Comparison of ENCODE assay signal across 17 mouse cellular contexts in the genomic region with DNA sequence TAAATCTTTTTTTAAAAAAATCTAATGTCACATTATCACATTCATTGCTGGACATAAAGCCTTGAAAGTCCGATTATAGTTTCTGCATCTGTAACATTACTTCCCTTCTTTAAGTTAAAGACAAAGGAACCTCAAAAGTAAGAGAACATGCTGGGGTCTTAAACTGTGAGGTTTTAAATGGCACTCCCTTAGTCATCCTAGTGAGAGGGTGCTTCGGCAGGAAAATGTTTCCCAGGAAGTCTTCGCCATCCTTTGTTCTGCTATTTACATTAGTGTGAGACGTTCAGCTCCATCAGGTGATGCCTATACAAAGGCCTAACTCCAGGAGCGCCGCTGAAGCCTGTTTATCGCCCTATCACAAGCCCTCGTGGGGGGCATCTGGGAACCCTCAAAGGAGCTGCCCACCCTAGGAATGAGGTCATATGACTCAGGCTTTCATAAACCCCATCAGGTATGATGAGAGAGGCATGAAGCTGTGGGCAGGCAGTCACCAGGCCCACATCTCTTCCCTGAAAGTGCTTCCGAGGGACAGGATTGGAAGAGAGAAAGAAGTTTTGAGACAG. TPM values are rescaled to one million over a fixed set of nuclear protein-coding genes. Genes with fewer than 3 reads are reported as not detected.
DNase-seq lines count a peak whose midpoint lies in the region; ATAC-seq lines count a peak whose summit lies in the region.
"Had no signal": no experiment of that assay in that cellular context is flagged by ENCODE, and none has a peak within 500 bp of the region (broad histone marks: within the 10 kb centered on the region; RNA-seq: fewer than 3 reads in every experiment).

No protein-coding gene starts in this region.

- H3K4me2 ChIP-seq in forebrain, embryonic 11.5 days (ENCODE audit: low read depth, low read length, severe bottlenecking), result no peak overlapping the region
- H3K4me2 ChIP-seq in forebrain, embryonic 12.5 days, result no peak overlapping the region
- H3K4me2 ChIP-seq in midbrain, embryonic 13.5 days (replicated peaks), result no peak overlapping the region
- H3K4me2 ChIP-seq in embryonic facial prominence, embryonic 12.5 days (replicated peaks), result peak overlapping the region; percentile 59; the same call in 1 of the 2 replicates
- H3K4me2 ChIP-seq in kidney, embryonic 16.5 days (replicated peaks; ENCODE audit: low read depth, low read length), result no peak overlapping the region

- no peaks in the 10 kb centered on the region for H3K27me3 ChIP-seq in forebrain, embryonic 11.5 days (ENCODE audit: control insufficient read depth, insufficient read depth, low read length)
- 0 out of 2 replicates have a peak, but pooled peaks cover 4% of the 10 kb centered on the region for H3K27me3 ChIP-seq in forebrain, embryonic 12.5 days
- H3K27me3 ChIP-seq in midbrain, embryonic 10.5 days (ENCODE audit: low read depth, poor library complexity, severe bottlenecking), result no peaks in the 10 kb centered on the region; the same call in 1 of the 2 replicates
- H3K27me3 ChIP-seq in midbrain, embryonic 13.5 days, result peaks cover 42% of the 10 kb centered on the region
- H3K27me3 ChIP-seq in embryonic facial prominence, embryonic 12.5 days, result no peaks in the 10 kb centered on the region
- no peaks in the 10 kb centered on the region for H3K27me3 ChIP-seq in limb, embryonic 10.5 days (ENCODE audit: low read depth, poor library complexity, severe bottlenecking)
- no peaks in the 10 kb centered on the region for H3K27me3 ChIP-seq in kidney, embryonic 16.5 days (ENCODE audit: insufficient read depth, low read length)

- H3K27ac ChIP-seq in forebrain, embryonic 11.5 days (ENCODE audit: low read depth, low read length), result no peak overlapping the region
- H3K27ac ChIP-seq in forebrain, embryonic 12.5 days, result no peak overlapping the region
- H3K27ac ChIP-seq in midbrain, embryonic 10.5 days (replicated peaks), result peak overlapping the region; percentile 71
- H3K27ac ChIP-seq in midbrain, embryonic 13.5 days, result no peak overlapping the region
- no peak overlapping the region for H3K27ac ChIP-seq in embryonic facial prominence, embryonic 12.5 days
- peak overlapping the region; percentile 97; the same call in 1 of the 2 replicates for H3K27ac ChIP-seq in limb, embryonic 10.5 days
- no peak overlapping the region for H3K27ac ChIP-seq in kidney, embryonic 16.5 days (ENCODE audit: low read length)
- H3K27ac ChIP-seq: hindbrain, embryonic 15.5 days; macrophage had no signal

- H3K9ac ChIP-seq in forebrain, embryonic 11.5 days (ENCODE audit: low read length), result no peak overlapping the region
- H3K9ac ChIP-seq in forebrain, embryonic 12.5 days, result no peak overlapping the region
- H3K9ac ChIP-seq in midbrain, embryonic 13.5 days (replicated peaks), result no peak overlapping the region
- no peak overlapping the region for H3K9ac ChIP-seq in embryonic facial prominence, embryonic 12.5 days
- H3K9ac ChIP-seq in kidney, embryonic 16.5 days (replicated peaks; ENCODE audit: low read length), result no peak overlapping the region
- H3K9ac ChIP-seq: hindbrain, embryonic 15.5 days; liver, postnatal 0 days had no signal

- no peaks in the 10 kb centered on the region for H3K9me3 ChIP-seq in forebrain, embryonic 11.5 days (ENCODE audit: control insufficient read depth, low read length)
- no peaks in the 10 kb centered on the region for H3K9me3 ChIP-seq in forebrain, embryonic 12.5 days
- no peaks in the 10 kb centered on the region for H3K9me3 ChIP-seq in midbrain, embryonic 10.5 days (replicated peaks)
- H3K9me3 ChIP-seq in midbrain, embryonic 13.5 days, result no peaks in the 10 kb centered on the region
- no peaks in the 10 kb centered on the region for H3K9me3 ChIP-seq in embryonic facial prominence, embryonic 12.5 days
- H3K9me3 ChIP-seq in limb, embryonic 10.5 days (replicated peaks), result no peaks in the 10 kb centered on the region
- no peaks in the 10 kb centered on the region for H3K9me3 ChIP-seq in kidney, embryonic 16.5 days (ENCODE audit: low read length)
- H3K9me3 ChIP-seq: hindbrain, embryonic 15.5 days had no signal

- 12% methylated on average over 9 of the region's 9 CpGs for WGBS in forebrain, embryonic 11.5 days
- WGBS in forebrain, embryonic 12.5 days, result 9% methylated on average over 9 of the region's 9 CpGs
- WGBS in midbrain, embryonic 10.5 days, result 13% methylated on average over 9 of the region's 9 CpGs
- WGBS in midbrain, embryonic 13.5 days, result 15% methylated on average over 9 of the region's 9 CpGs
- WGBS in embryonic facial prominence, embryonic 12.5 days, result 24% methylated on average over 9 of the region's 9 CpGs
- 25% methylated on average over 9 of the region's 9 CpGs for WGBS in limb, embryonic 10.5 days
- WGBS in kidney, embryonic 16.5 days, result 57% methylated on average over 9 of the region's 9 CpGs

- no peak; the same call in 1 of the 2 replicates for ATAC-seq in forebrain, embryonic 11.5 days (replicated peaks; ENCODE audit: low FRiP score)
- no peak for ATAC-seq in forebrain, embryonic 12.5 days (ENCODE audit: low FRiP score)
- ATAC-seq in midbrain, embryonic 13.5 days, result no peak
- ATAC-seq in embryonic facial prominence, embryonic 12.5 days (ENCODE audit: insufficient number of reproducible peaks, insufficient read depth, low FRiP score, low TSS enrichment), result no peak
- ATAC-seq in kidney, embryonic 16.5 days (ENCODE audit: low FRiP score, low TSS enrichment), result no peak
- ATAC-seq: liver, postnatal 0 days had no signal

- no peak overlapping the region for H3K4me3 ChIP-seq in forebrain, embryonic 11.5 days (ENCODE audit: low read depth, low read length)
- H3K4me3 ChIP-seq in forebrain, embryonic 12.5 days (replicated peaks), result no peak overlapping the region
- peak overlapping the region; percentile 70; the same call in 1 of the 2 replicates for H3K4me3 ChIP-seq in midbrain, embryonic 10.5 days
- H3K4me3 ChIP-seq in midbrain, embryonic 13.5 days (replicated peaks), result no peak overlapping the region
- no peak overlapping the region for H3K4me3 ChIP-seq in embryonic facial prominence, embryonic 12.5 days
- H3K4me3 ChIP-seq in limb, embryonic 10.5 days, result no peak overlapping the region
- H3K4me3 ChIP-seq in kidney, embryonic 16.5 days (ENCODE audit: low read length), result no peak overlapping the region

- peaks cover 1% of the 10 kb centered on the region; the same call in 1 of the 2 replicates for H3K4me1 ChIP-seq in forebrain, embryonic 11.5 days (replicated peaks; ENCODE audit: control insufficient read depth, insufficient read depth, low read length)
- H3K4me1 ChIP-seq in forebrain, embryonic 12.5 days, result peaks cover 13% of the 10 kb centered on the region
- H3K4me1 ChIP-seq in midbrain, embryonic 10.5 days, result peaks cover 48% of the 10 kb centered on the region
- peaks cover 29% of the 10 kb centered on the region for H3K4me1 ChIP-seq in midbrain, embryonic 13.5 days (replicated peaks)
- H3K4me1 ChIP-seq in embryonic facial prominence, embryonic 12.5 days, result peaks cover 17% of the 10 kb centered on the region
- peaks cover 26% of the 10 kb centered on the region for H3K4me1 ChIP-seq in limb, embryonic 10.5 days
- H3K4me1 ChIP-seq in kidney, embryonic 16.5 days (ENCODE audit: insufficient read depth, low read length), result peaks cover 16% of the 10 kb centered on the region

- peak; percentile 54 for DNase-seq in forebrain, embryonic 11.5 days (ENCODE audit: low spot score)
- peak; percentile 25 for DNase-seq in midbrain, embryonic 10.5 days (ENCODE audit: low spot score)
- no peak for DNase-seq in limb, embryonic 10.5 days (ENCODE audit: low spot score)
- DNase-seq in cerebellum, adult 18-20 months, result no peak
- DNase-seq: cerebellum, adult 9-11 months; gastrocnemius, postnatal 10 days; kidney, adult 8-10 months; left cerebral cortex, postnatal 4 days; liver, postnatal 0 days; right cerebral cortex, postnatal 4 days; thymus, postnatal 14 days had no signal

- no peaks in the 10 kb centered on the region for H3K36me3 ChIP-seq in forebrain, embryonic 11.5 days (ENCODE audit: control insufficient read depth, insufficient read depth, low read length)
- no peaks in the 10 kb centered on the region for H3K36me3 ChIP-seq in forebrain, embryonic 12.5 days (replicated peaks)
- no peaks in the 10 kb centered on the region for H3K36me3 ChIP-seq in midbrain, embryonic 10.5 days
- H3K36me3 ChIP-seq in midbrain, embryonic 13.5 days, result no peaks in the 10 kb centered on the region
- no peaks in the 10 kb centered on the region for H3K36me3 ChIP-seq in embryonic facial prominence, embryonic 12.5 days
- H3K36me3 ChIP-seq in limb, embryonic 10.5 days, result no peaks in the 10 kb centered on the region
- H3K36me3 ChIP-seq in kidney, embryonic 16.5 days (ENCODE audit: insufficient read depth, low read length), result no peaks in the 10 kb centered on the region
- H3K36me3 ChIP-seq: hindbrain, embryonic 15.5 days had no signal

RNA-seq across cellular contexts. Expression of a gene that starts 1.1 kb away (rescaled TPM):
- polyA plus RNA-seq in forebrain, embryonic 11.5 days (2014; fragmentation: Nextera tagmentation; extraction: Ambion mirVana), result 150 and 166 TPM in 2 replicates
- 113 and 129 TPM in 2 replicates for polyA plus RNA-seq in forebrain, embryonic 12.5 days (2016; fragmentation: Nextera tagmentation; extraction: Ambion mirVana)
- 121 and 144 TPM in 2 replicates for polyA plus RNA-seq in midbrain, embryonic 10.5 days (2016; fragmentation: Nextera tagmentation; extraction: Ambion mirVana)
- 80.5 and 86.7 TPM in 2 replicates for polyA plus RNA-seq in midbrain, embryonic 13.5 days (2015; fragmentation: Nextera tagmentation; extraction: Ambion mirVana)
- polyA plus RNA-seq in embryonic facial prominence, embryonic 12.5 days (2016; fragmentation: Nextera tagmentation; extraction: Ambion mirVana), result 246 and 302 TPM in 2 replicates
- polyA plus RNA-seq in limb, embryonic 10.5 days (2016; fragmentation: Nextera tagmentation; extraction: Ambion mirVana), result 203 and 246 TPM in 2 replicates
- polyA plus RNA-seq in kidney, embryonic 16.5 days (2015; fragmentation: Nextera tagmentation; extraction: Ambion mirVana), result 129 and 139 TPM in 2 replicates

Comparison
In these comparisons a context has a peak if more than half of its experiments do, and no peak if none do; other contexts are left out.
1. H3K27ac ChIP-seq: peak in midbrain, embryonic 10.5 days (single experiment) and limb, embryonic 10.5 days (single experiment); none in forebrain, embryonic 11.5 days (single experiment), forebrain, embryonic 12.5 days (single experiment), midbrain, embryonic 13.5 days (single experiment), embryonic facial prominence, embryonic 12.5 days (single experiment) and kidney, embryonic 16.5 days (single experiment).
2. DNase-seq: peak in forebrain, embryonic 11.5 days (single experiment) and midbrain, embryonic 10.5 days (single experiment); none in limb, embryonic 10.5 days (single experiment) and cerebellum, adult 18-20 months (0 of 2).